Mouse (Mus musculus): Measurements from ENCODE around the gene Crtac1.
A peak's percentile ranks its signal among the peaks of the same experiment; 100 is the strongest.

Gene Crtac1

DNA sequence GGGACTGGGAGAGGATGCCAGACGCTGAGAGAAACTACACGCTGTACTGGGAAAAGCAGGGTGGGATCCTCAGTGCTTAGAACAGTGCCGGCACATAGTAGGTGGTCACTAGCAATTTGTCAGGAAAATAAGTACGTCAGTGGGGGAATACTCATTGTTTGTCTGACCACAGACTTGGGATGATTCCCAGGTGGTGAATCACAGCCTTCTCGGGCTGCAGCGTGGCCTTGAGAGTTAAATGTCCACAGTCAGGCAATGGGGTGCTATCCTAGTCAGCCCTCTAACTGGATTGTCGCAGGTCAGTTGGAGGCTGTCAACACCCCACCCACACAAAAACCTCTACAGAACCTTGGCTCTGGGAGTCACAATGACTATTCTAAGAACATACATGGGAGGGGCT lies 100.1 kb downstream of the Crtac1 start:
- DNase-seq (ENCODE audit: extremely low spot score): no peak

DNA sequence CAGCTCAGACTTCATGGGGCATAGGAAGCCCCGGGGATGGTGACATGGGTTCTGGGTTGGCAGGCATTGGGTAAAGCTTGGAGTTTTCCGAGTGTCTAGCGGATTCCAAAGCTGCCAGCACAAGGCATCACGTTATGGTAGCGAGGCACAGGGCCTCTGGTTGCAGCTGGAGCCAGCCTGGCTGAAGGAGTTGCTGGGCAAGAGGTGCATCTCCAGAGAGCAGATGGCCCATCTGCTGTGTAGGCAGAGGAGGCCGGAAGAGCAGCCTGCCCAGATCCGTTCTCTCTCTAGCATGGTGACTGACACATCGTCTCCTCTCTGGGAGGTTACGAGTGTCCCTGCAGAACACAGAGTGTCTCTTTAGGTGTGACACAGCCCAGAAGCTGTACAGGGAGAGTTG lies 103.4 kb downstream of the Crtac1 start:
- DNase-seq (ENCODE audit: extremely low spot score): no peak

DNA sequence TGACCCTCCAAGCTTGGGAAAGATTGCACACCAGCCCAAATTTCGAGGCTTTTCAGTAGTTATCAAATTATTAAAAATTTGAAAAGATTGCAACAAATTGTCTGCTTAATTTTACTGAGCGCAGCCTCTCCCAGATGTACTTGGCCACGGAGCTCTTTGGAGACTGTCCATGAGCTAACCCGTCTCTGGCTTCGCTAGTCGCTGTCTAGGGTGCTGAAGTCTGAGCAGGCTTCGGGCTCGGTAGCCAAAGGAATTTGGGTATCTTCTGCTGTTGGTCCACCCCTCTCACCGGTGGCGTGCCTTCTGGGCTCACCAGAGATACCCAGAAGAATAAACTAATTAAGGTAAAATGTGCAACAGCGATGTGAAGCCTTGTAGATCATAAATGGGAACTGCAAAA lies 105.7 kb downstream of the Crtac1 start:
- peak; percentile 78 for DNase-seq (ENCODE audit: extremely low spot score)

DNA sequence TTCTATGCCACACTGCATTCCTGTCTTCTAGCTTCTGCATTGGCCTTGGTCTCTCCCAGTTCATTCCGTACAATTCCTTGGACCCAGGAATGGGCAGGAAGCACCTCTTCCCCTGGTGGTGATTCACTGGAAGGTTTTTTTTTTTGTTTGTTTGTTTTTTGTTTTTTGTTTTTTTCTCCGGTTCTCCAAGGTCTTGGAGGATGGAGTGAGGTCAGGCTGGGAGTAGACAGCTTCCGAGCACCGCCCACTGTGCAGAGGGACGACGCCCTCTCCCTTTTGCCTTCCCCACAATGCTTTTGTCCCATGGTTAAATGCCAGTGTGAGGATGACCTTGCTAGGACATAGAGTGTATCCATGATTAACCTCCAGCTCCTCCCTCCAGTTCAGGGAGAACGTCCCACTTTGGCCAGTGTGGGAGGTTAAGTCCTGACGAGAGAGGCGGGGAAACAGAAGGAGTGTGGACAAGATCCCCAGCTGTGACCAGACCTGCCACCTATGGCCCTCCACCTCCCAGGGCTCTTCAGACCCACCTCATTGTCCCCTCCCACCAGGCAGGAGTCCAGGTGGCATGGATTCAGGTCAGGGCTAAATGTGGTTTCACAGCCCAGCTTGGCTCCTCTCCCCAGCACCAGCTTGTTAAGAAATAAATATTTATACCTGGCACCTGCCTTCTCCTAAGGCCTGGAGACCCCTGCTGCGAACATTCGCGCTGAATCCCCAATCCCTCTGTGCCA lies 109.1 kb downstream of the Crtac1 start:
- no peak for DNase-seq (ENCODE audit: extremely low spot score)

DNA sequence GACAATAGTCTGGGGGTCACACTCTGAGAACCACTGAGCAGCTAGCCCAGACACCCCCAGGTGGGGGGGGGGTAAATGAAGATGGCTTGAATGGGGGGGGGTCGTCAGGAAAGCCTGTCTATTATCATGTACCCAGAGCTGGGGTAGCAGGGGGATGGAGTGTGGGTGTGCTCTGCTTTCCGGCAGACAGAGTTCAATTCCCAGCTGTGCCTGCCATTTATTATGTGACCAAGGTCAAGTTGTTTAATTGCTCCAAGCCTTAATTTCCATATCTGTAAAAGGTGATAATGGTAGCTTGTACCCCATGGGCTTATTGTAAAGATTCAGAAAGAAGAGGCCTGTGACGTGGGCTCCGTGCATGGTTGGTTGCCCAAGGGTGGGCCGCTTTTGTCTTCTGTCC lies 109.6 kb downstream of the Crtac1 start:
- no peak for DNase-seq (ENCODE audit: extremely low spot score)

DNA sequence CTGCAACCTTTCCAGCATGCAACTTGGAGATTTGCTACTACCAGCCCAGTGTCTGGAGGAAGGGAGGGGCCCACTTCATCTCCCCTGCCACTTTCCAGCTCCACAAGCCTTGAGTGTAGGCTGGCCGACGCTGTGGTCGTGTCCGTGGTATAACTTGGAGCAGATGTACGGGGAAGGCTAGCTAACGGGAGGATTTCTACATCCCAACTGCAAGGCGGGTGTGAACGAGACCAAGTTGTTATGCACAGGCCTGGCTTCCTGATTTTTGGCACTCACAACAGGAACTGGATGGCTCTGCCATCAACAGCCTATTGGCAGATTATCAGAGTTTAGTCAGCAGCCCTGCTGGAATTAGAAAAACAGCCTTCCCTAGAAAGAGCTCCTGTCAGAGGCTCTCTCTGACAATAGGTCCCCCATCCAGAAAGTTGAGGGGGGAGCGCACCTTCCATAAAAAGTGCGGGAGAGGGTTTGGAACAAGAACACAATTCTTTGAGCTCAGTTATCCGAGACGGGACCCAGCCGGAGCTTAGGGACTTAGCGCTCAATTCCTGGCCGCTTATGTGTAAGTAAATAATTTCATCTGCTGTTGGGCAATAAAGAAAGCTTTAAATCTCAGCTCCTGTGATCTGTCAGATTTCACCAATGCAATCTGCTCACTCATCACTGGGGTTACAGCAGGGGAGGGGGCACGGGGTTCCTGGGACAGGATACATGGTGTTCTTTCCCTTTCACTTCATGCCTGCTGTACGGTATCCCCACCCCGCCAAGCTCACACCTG lies 113.7 kb downstream of the Crtac1 start:
- no peak for DNase-seq (ENCODE audit: extremely low spot score)

DNA sequence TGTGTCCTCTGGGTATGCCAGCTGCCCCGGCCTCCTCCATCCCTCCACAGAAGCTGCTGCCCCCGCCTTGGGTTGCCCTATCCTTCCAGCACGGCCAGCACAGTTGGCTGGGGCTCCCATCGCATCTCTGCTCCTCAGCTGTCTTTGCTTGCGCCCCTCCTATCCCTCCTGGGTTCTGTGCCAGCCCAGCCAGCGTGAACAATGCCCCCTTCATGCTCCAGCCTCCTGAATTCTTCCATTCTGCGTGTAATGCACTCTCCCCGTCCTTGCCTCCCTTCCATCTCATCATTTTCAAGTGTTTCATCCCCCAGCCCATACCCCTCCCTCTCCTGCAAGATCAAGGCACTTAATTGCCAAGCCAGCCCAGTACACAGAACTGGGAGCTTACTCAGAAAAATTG lies 114.6 kb downstream of the Crtac1 start:
- no peak for DNase-seq (ENCODE audit: extremely low spot score)

DNA sequence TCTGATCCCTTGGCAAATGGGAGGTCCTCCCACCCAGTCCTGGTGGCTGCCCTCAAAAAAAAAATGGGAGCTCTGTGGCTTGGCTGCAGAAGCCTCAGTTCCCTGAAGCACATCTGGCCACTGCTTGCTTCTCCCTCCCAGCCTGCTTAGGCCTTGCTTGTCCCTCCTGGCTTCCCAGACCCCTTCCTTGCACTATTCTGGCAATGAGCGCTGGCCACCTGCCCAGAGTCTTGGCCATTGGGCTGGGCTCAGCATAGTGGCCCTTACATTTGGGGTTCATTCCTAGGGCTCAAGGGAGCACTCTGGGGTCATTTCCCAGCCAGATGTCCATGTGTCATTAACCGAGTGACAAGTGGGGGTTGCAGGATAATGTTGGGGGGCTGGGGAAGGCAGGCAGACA lies 115.1 kb downstream of the Crtac1 start:
- DNase-seq (ENCODE audit: extremely low spot score): no peak

DNA sequence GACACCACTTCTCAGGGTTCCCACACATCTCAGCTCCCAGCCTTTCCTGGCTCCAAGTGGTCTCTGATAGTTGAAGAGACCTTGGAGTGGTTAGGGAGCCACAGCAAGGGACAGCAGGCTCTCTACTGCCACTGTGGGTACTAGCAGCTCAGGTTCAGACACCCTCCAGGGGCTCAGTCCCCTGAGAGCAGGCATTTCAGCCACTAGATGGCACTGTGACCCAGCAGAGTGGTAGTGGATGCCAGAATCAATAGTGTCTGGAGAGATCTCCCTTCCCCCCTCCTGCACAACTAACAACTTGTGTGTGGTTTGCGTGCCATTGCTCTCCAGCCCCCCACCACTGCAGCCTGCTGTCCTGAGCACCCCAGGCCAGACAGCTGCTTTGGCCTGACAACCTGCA lies 115.7 kb downstream of the Crtac1 start:
- DNase-seq (ENCODE audit: extremely low spot score): peak; percentile 88

DNA sequence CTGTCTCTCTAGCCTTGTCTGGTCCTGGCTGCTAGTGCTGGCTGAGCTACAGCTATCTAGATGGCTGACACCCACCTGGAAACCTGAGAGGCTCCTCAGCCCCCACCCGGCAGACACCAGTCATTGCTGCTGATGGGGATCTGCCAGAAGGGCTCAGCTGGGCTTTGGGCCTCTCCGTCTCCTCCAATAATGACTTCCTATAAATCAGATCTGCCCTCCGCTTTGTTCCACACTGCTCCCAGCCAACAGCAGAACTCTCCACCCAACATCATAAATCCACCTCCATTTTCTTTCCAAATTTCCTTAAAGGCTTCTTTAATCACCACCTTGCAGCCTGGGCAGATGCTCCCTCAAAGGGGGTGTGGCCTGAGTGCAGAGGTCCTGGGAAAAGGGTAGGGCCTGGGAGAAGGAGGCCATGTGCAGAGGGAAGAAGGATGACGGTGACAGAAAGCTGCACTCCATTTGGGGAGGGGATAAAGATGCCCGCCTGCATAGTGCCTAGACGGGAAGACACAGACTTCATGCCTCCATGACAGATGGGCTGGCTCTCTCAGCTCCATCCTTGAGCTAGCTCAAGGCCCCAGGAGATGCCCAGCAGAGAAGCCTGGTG lies 116.4 kb downstream of the Crtac1 start:
- DNase-seq (ENCODE audit: extremely low spot score): no peak

DNA sequence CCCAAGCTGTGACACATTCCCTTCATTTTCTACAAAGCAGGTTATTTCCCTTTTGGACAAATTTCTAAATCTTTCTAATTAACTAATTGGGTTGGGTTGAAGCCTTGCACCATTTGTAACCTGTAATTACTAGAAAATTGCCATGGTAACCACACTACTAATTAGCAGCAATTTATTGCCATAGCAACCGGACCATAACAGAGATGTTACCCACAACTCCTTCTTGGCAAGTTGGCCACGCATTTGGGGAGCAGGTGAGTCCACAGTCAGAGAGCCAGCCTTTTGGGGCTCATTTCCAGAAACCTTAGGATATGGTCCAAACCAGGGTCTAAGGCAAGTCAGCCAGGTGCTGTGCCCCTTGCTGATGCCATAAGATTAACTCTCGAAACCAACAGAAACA lies 119.4 kb downstream of the Crtac1 start:
- DNase-seq (ENCODE audit: extremely low spot score): no peak

DNA sequence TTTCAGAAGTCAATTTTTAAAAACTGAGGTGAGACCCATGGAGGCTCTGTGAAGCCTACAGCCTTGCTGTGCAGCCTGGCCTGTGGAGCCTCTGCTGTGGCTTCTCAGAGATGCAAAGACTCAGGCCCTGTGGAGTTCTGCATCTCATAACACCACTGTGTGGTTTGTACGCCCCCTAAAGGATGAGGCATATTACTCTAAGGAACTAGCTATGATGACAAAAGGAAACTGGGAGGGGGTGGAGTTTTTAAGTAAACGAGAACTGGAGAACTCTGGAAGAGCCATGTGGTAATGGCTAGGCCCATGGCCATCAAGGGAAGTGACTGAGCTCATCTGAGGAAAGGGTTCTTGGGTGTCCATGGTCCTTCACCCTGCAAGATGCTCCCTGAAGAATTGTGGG lies 120.3 kb downstream of the Crtac1 start:
- no peak for DNase-seq (ENCODE audit: extremely low spot score)

DNA sequence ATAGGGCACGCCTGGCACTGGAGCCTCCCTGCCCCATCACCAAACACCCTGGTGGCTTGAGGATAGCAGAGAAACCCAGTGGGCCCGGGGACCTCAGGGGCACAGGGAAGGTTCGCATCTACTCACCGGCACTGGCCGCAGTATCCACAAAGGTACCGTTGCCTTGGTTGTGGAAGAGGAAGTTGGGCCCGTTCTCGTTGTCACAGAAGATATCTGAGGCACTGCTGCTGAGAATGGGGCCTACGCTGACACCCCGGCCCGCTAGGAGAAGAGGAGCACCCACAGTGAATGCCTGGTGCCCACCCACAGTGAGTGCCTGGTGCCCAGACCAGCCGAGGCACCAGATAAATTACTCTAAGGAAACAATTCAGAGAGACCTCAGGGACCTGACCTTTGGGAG lies 122.7 kb downstream of the Crtac1 start:
- no peak for DNase-seq (ENCODE audit: extremely low spot score)

DNA sequence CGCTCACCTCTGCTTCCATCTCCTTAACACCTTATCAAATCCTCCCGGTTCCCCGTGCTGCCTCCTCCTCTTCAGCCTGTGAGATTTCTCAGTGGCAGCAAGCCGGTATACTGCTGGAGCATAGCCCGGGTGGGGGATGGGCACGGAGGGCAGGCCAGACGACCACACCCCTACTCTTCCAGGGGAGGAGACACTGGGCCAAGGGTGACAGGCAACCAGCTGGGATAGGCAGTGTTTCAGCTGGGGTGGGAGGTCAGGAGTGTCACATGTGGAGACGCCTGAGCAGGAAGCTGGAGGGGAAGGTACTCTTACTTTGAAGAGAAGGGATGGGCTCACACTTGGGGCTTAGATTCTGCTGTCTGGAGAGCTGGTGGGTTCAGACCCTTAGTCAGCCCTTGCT lies 124.6 kb downstream of the Crtac1 start:
- peak; percentile 54 for DNase-seq (ENCODE audit: extremely low spot score)

DNA sequence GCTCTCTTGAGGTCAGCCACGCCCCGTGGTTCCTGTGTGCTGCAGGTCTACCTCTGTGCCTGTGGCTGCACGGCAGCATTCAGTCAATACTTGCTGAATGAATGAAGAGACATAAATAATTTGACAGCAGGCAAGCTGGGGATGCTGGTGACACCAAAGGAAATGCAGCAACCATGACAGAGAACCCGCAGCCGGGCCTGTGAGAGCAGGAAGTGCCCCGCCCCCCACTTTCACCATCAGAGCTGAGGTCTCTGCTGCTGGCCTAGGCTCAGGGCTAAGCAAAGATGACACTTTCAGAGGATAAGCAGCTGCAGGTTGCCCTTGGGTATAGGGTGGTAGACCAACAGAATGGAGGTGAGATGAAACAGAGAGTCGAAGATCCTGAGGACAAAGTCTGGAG lies 125.4 kb downstream of the Crtac1 start:
- no peak for DNase-seq (ENCODE audit: extremely low spot score)

DNA sequence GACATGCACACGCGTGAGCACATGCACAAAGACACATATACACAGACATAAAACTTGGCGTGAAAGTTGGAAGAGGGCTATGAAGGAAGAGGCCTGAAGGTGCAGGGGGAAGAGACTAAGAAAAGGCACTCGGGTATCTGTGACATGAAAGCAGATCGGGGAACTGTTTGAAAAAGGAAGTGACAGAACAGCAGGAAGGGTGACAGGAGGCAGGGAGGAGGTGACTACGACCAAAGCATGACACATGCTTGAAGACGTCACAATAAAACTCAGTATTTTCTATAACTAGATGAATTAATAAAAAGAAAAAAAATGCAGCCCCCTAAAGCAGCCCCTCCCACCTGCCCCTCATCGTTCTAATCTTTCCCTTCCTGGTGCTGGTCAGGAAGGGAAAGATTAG lies 125.8 kb downstream of the Crtac1 start:
- no peak for DNase-seq (ENCODE audit: extremely low spot score)

DNA sequence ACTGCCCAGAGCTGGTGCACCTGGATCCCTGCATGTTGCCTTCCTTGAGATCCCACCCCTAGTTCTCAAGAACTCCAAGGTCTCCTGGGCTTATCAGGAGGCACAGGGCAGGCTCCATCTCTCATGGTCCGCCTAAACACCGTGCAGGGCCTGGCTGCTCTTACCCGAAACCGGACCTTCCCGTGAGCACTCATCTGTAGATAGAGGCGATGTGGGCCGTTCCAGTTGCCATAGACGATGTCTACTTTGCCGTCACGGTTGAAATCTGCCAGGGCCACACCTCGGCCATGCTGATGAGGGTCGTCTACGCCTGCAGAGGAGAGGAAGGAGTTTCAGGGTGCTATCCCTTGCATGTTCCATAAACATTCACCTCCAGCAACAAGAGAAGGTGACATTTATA lies 127.1 kb downstream of the Crtac1 start:
- DNase-seq (ENCODE audit: extremely low spot score): no peak

DNA sequence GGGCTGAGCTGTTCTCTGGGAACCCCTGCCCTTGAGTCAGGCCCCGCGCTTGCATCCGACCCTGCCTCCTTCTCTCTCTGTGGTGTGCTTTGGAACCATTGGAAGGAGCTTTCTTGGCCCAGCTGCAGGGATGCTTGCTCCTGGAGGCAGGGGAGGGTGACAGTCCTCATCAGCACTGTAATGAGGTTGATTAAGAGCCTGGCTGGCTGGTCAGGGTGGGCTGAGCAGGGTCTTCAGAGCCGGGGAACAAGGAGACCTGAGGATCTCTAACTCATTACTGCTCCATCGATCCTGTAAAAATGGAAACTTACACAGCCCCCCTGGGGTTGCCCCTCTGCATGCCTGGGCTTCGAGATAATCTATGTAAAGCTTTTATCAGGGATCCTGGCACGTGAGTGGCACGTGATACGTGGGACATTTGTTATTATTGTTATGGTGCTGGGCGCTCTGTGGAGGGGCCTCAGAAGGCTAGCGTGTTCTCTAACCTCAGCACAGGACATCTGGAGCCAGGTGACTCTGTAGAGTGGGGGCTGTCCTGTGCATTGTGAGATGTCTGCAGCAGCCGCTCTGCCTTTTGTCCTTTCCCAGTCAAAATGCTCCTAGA lies 128.3 kb downstream of the Crtac1 start:
- DNase-seq (ENCODE audit: extremely low spot score): no peak

DNA sequence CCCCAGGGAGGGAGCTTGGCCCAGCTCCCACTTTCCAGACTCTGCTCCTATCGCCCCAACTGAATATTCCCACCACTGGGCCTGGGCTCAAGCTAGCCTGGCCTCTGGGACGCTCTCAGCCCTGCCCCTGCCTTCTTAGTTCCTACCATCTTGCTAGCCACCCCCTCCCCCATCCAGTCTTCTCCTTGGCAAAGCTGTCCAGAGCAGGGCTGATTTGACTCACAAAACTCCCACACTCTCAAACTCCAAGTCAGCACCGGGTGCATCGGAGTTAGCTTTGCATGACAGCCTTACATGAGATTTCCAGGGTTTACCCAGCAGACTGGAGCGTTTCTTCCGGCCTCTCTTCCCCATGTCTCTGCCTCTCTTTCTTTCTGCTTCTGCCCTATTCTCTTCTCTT lies 138.4 kb downstream of the Crtac1 start:
- no peak for DNase-seq (ENCODE audit: extremely low spot score)

DNA sequence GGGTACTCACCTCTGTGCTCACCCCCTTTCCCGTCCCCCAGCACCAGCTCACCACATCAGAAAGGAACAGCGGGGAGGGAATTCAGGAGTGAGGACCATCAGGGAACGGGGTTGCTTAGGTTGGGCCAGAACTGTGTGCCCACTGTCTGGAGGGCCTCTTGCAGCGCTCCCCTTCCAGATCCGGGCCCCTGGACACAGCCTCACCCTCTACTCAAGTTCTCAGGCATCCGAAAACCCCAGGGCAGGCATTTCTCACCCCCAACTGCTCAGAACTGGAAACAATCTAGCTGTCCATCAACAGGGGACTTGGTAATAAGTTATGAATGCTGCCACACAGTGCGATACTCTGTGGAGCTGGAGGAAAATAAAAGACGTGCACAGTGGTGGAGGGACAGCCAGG lies 139.5 kb downstream of the Crtac1 start:
- no peak for DNase-seq (ENCODE audit: extremely low spot score)

DNA sequence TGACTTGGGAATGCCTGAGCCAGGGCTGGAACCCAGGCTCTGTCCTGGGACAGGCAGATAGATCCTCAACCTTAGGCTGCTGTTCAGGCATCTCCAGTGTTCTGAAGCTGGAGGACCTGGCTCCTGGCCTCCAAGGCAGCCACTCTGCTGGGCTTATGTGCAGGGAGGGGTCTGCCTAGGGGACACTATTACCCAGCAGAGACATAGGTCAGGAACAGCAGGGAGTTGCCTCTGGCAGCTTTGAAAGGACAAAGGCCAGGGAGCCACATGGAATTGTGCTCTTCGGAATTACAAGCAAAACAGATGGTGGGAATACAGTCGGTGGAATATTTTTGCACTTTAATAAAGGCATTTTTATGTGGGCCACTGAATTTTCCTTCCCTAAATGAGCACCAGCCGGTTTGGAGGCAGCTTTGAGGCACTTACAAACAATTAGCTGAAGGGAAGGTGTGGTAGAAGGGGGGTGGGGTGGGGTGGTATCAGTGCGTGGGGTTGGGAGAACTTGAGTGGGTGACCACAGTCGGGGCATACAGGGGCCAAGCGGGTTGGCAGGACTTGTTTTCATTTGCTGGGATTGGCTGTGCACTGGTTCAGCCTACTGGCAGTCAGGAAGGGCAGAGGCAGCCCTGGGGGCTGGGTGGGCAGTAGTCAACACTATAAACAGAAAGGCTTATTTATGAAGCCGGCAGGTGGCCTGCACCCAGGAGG lies 140.5 kb downstream of the Crtac1 start:
- no peak for DNase-seq (ENCODE audit: extremely low spot score)

DNA sequence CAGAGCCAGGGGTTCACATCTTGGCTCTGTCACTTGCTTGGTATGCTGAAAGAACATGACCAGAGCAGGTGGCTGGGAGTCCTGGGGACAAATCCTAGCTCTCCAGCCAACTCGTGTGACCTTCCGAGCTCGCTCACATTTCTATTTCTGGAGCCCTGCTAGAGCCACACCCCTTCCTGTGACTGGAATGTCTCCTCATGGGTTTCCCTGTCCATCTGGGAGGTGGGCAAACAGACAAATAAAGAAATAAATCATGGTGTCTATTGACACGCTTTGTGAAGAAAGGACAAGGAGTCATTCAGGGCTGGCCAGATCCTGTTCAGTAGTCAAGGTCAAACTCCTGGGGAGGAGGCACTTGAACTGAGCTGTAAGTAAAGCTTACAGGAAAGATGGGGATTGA lies 143.2 kb downstream of the Crtac1 start:
- no peak for DNase-seq (ENCODE audit: extremely low spot score)

All from embryo, embryonic 9.5 days (tissue).